Mouse (Mus musculus) right cerebral cortex, postnatal 14 days (tissue): ENCODE measurements at regions not wholly inside any gene's neighbourhood (a gene's known extent, or its start where the extent isn't known, plus 50 kb on each side); places are given as distances from the start of the nearest gene placed in this dataset.
"Not testable (repeated sequence)": the region's sequence is repeated elsewhere in the genome, so short reads cannot be mapped to it uniquely, and the experiment has no call there.

ENCODE experiments used
- DNase-seq: peaks from one replicate; pipeline ENCODE4 v3.0.0; 2022

GRCm38 (mm10) chr9:82300046-82300445, 436.6 kb downstream of the Mei4 start:
- DNase-seq: peak; percentile 12

GRCm38 (mm10) chr9:82306285-82306684, 442.8 kb downstream of the Mei4 start:
- DNase-seq: no peak

DNA sequence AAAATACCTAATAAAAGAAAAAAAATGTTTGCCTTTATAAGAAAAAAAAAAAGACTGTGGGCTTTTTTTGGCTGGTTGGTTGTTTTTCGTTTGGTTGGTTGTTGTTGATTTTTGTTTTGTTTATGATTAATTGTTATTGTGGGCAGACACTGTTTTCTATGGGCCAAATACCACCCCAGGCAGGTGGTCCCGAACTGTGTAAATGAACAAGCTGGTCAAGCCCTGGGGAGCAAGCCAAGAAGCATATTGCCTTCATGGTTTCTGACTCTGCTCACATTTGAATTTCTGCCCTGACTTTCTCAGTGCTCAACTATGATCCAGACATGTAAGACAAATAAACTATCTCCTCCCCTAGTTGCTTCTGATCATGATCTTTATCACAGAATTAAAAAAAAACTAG, 449.0 kb downstream of the Mei4 start:
- no peak for DNase-seq

- DNase-seq: no peak
Observed at GRCm38 (mm10) chr9:82340452-82340851, 477.0 kb downstream of the Mei4 start.

DNA sequence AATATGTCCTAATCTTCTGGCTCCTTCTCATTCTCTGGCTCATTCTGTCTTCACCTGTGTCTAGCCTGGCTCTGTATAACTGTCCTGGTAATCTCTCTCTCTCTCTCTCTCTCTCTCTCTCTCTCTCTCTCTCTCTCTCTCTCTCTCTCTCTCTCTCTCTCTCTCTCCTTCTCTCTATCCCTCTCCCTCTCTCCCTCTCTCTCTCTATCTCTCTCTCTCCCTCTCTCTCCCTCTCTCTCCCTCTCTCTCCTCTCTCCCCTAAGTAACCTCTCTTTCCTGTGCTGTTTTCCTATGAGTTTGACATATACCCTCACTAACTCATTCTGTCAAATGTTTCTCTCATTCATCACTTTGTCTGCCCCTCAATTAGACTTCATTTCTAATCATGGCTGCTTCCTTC, 478.6 kb upstream of the Irak1bp1 start:
- DNase-seq: not testable (repeated sequence)

GRCm38 (mm10) chr9:82359573-82359972, 469.8 kb upstream of the Irak1bp1 start:
- no peak for DNase-seq

- no peak for DNase-seq
Observed at GRCm38 (mm10) chr9:82402355-82402754, 427.0 kb upstream of the Irak1bp1 start.

GRCm38 (mm10) chr9:82404010-82404409, 425.3 kb upstream of the Irak1bp1 start:
- DNase-seq: no peak

GRCm38 (mm10) chr9:82407177-82407576, 422.2 kb upstream of the Irak1bp1 start:
- DNase-seq: no peak

- DNase-seq: no peak
Observed at GRCm38 (mm10) chr9:82408969-82409368, 420.4 kb upstream of the Irak1bp1 start.
